Mouse (Mus musculus) kidney, adult 2 months (tissue): Measurements from ENCODE around the gene Adprhl2.

Source experiments
- CTCF ChIP-seq: fragments of 200-500 bp; conservative IDR thresholded peaks from 2 replicates; pipeline ENCODE4 v1.5.1; 2011; ENCODE audit warnings: low read depth, mild to moderate bottlenecking, control low read depth, low read length, moderate library complexity, mixed read lengths; ENCODE audit not compliant: insufficient read depth, insufficient read length
- POLR2A ChIP-seq: fragments of 200-500 bp; IDR thresholded peaks from one replicate; pipeline ENCODE4 v1.6.1; 2011; ENCODE audit warnings: low read depth, low read length, control low read depth

- no peak for TF ChIP-seq POLR2A
- TF ChIP-seq CTCF, result no peak
Measured at GRCm38 (mm10) chr4:126278565-126278915, 43.0 kb downstream of the Adprhl2 start.
